Mouse (Mus musculus) stomach, postnatal 0 days (tissue): Measurements from ENCODE around the gene Cx3cl1.

Experiments used
- CTCF ChIP-seq: IDR thresholded peaks from 2 replicates; pipeline ENCODE4 v1.5.1; 2016; ENCODE audit warnings: antibody characterized with exemption, low read depth, mild to moderate bottlenecking, moderate library complexity
- EP300 ChIP-seq: optimal IDR thresholded peaks from 2 replicates; pipeline ENCODE3; 2016; ENCODE audit warnings: antibody characterized with exemption

DNA sequence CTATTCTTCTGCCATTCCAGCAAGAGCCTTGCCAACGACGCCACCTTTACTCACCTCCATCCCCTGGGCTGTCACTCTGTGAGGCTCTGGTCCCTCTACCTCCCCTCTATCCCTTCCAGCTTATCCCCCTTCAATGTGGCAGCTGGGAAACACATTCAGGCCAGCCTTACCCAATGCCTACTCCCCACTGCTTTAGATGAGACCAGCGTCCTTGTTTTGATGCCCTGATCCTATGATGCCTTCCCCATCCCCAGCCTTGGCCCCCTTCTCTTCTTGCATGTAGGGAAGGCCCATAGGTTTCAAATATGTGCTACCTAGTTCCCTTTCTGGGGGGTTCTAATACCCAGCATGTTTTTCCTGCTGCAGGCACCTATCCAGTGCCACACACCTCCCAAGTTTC is 21.9 kb upstream of the Cx3cl1 start:
- no peak for TF ChIP-seq CTCF
- no peak for TF ChIP-seq EP300
